Mouse (Mus musculus): ENCODE measurements around the gene 4930444G20Rik.
A peak's percentile ranks its signal among the peaks of the same experiment; 100 is the strongest.
"Not testable (repeated sequence)": the region's sequence is repeated elsewhere in the genome, so short reads cannot be mapped to it uniquely, and the experiment has no call there.

The 4930444G20Rik gene

DNA sequence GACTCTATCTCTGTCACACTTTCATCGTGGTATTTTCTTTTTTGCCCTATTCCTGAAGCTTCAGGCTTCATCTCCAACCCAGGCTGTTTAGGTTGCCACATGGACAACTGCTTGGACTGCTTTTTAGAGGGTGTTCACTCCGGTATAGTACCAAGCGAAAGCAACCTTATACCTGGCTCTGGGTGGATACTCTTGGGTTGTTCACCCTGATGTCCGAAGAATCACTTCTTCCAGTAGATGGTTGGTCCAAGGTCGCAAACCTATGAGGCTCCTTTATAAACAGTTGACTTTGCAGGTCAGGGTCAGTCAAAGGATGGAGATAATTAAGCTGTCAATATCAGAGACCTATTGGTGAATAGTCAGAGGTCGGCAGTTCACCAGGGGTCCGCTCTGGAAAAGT is at the start of gene 4930444G20Rik:
TSS of gene 4930444G20Rik (minus strand) at position 101 of the 400 bp plus-strand sequence.
- DNase-seq (ENCODE audit: low spot score): not testable (repeated sequence)

DNA sequence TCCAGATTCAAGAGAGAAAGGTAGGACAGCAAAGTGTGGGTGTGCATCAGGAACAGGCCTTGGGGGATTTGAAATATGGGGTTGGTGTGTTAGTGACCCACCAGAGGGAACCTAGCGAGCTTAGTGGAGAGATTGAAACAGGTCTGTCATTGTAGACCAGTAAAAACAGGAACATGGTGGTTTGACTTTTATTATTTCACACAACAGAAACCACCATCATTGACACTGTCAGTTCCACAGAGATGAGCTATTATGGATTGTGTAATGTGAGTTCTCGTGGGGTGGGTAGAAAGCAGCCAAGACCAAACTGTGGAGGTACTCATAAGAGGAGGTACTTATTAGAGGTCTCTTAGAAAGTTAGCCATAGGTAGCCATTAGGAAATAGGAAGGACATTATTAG is 6.7 kb upstream of the 4930444G20Rik start:
- DNase-seq (ENCODE audit: low spot score): no peak

DNA sequence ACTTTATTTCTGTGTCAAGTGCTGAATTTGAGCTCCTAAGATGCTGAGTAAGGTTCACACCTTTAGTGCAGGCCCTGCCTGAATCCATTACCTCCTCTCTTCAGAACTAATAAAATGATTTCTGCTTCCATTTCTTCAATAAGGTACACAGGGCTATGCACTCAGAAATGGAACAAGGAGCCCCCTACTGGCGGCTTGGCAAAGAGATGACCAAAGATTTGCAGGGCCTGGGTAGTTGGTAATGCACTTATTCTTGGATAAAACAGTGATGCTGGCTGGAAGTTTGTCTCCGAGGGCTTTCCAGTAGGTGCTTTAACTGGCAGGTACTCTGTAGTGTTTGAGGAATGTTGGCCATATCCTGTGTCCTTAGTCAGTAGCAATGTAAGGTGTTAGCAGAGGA is 4.9 kb upstream of the 4930444G20Rik start:
- DNase-seq (ENCODE audit: low spot score): no peak

DNA sequence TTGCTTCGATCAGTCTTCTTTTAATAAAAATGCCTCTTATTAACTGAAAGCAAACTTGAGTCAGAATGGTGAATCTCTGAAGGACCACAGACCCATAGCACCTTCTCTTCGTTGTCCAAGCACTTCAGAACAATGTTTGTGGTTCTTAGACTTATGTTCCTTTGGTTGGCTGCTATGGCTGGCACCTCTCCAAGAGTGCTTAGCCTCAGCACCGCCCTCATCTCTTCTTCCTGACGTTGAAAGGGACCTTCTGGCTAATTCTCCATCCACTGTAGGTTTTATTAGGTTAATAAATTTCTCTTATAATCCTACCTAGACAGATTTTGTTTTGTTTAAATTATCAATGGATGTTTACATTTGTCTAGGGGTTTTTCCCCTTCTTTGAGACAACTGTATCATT is 2.7 kb upstream of the 4930444G20Rik start:
- no peak for DNase-seq (ENCODE audit: low spot score)

DNA sequence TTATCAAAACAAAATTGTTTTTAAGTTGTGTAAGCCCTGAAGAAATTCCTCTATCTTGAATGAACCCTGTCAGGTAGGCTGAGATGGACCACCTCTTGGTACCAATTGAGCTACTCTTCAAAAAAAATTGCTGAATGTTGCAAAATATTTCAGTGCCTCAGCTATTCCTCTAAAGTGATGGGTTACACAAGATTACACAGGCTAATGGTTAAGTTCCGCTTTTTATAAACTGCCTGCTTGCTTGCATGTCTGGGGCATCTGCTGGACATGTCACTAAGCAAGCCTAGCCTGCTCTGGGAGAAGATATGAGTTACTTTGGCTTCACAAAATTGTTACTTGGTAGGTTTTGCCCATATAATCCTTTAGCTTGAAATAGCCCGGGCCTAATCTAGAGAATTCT is 2.3 kb upstream of the 4930444G20Rik start:
- DNase-seq (ENCODE audit: low spot score): no peak

DNA sequence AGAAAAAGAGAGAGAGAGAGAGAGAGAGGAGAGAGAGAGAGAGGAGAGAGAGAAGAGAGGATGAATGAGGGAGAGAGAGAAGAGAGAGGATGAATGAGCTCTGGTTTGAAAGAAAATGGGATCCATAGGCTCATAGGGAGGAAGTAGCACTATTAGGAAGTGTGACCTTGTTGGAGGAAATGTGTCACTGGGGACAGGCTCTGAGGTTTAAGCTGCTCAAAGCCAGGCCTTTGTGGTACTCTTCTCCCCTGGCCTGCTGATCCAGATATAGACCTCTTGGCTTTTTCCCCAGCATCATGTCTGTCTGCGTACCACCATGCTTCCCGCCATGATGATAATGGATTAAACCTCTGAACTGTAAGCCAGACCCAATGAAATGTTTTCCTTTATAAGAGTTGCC is 8.5 kb downstream of the 4930444G20Rik start:
- DNase-seq (ENCODE audit: low spot score): no peak

DNA sequence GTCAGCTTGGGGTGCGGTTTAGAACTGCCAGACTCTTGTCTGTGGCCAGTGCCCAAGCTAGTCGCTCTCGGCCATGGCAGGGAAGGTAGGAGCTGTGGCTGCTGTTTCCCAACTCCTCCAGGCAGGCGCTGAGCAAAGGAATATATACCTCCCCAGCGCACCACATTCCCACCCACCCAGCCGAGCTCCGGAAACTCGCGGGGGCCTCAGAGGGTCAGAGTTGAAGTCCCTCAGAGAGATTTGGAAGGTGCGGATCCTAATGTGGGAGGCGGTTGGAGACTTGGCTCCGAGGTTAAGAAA is 8.9 kb downstream of the 4930444G20Rik start:
- no peak for DNase-seq (ENCODE audit: low spot score)

DNA sequence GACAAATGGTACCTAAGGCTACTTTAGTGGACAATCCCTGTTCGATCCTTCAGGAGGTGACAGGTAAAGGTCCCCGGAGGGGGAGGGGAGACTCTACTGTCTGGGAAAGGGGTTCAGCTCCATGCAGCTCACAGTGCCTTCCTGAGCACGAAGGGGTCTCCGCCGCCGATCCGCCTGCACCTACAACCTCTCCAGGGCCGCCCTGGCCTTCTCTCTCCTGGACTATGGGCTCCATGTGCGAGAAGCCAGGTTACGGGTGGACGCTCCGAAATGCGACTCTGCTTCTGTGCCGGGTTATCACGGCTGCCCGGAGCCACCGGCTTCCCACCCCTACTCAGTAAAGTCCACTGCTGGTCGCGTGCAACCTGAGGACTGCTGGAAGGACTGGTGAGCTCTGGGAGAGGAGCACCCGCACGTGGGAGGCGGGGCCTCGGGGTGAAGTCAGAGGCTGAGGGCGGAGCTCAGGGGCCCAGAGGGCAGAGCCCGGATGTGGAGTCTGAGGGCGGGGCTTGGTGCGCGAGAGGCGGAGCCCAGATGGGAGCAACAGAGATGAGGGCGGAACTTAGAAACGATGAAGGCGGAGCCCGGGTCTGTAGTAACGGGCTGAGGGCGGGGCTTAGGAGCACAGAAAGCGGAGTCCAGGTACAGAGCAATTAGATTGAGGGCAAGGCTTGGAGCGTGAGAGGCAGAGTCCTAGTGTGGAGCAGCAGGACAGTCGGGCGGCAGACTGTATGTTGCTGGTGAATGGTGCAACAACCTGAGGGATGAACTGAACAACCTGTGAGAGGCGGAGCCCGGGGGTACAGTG is 9.5 kb downstream of the 4930444G20Rik start:
- DNase-seq (ENCODE audit: low spot score): peak; percentile 60

DNA sequence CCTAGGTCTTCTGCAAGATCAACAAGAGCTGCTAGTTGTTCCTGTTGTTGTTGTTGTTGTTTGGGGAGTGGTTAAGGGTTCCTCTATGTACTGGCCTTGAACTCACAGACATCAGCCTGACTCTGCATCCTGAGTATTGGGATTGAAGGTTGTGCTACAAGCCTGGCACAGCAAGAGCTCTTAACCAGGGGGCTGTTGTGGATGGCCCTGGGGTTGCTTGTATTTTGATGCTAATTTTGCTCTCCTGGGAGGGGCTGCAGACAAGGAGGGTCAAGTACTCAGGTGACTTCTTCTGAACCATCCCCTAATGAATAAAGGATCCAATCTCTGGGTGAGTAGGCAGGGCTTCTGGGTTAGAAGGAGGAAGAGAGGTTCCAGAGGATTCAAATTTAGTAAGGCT is 12.6 kb downstream of the 4930444G20Rik start:
- no peak for DNase-seq (ENCODE audit: low spot score)

DNA sequence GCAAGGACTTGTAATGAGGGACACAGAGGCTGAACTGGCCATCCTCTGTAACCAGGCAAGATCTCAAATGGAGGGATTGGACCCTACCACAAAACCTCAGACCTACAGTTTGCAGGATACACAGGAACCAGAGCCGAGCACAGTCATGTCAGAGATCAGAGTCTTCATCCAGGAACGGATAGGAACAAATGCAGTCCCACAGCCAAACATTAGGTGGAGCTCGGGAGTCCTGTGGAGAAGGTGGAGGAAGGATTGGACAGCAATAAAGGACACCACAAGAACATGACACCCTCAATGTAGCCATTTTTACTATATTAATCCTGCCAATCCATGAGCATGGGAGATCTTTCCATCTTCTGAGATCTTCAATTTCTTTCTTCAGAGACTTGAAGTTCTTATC is 31.6 kb downstream of the 4930444G20Rik start:
- DNase-seq (ENCODE audit: low spot score): not testable (repeated sequence)

DNA sequence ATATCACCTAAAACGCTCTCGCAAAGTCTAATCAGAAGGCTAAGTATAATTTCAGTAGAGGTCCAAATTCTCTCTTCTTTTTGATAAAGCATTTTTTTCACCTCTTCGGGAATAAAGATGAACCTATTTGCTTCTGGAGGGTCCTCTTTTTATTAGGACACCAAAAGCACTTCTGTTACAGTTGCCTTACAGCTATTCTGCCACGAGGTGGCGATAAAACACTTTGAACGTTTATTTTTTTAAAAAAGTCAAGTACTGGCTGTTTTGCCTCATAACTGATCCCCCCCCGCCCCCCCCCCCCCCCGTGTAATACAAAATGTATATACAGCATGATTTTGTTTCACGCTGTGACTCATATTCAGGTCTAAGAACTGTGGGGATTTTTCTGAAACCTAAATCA is 33.6 kb downstream of the 4930444G20Rik start:
- no peak for DNase-seq (ENCODE audit: low spot score)

DNA sequence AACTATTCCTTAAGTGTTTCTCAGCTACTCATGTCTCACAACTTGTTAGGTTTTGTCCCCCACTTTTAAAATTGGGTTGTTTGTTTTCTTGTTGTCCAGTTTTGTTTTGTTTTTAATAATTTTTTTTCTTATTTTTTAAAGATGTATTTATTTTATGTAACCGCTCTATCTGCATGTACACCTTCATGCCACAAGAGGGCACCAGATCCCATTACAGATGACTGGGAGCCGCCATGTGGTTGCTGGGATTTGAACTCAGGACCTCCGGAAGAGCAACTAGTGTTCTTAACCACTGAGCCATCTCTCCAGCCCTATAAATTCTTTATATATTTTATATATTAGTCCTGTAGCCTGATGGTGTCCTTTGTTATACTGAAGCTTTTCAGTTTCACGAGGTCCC is 49.3 kb downstream of the 4930444G20Rik start:
- no peak for DNase-seq (ENCODE audit: low spot score)

DNA sequence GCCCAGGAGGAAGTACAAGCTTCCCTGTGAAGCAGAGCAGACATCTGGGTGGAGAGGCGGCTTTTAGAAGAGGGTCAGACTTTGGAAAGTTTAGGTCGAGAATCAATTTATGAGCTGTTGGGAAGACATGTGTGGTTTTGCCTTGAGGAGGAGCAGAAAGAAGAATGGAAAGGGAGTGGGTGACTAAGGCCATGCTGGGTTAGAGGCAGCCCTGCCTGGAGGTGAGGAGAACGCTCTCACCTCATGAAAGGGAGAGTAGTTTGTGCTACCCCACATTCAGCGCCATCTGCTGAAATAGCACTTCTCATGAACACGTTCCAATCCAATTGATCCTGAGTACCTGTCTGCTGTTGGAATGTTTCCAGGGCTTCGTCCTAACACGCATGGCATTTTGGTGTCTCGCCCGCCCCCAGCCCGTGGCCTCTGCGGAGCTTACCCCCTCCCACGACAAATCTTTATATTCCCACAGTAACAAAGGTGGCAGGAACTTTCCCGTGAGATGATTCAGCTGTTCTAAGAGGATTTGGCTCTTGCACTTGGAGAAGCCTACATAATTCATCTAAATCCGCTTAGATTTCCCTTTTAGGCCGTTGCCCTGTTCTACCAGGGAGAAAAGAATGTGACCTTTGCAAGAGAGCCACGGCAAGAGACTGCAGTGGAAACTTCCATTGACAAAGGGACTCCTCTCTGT is 50.3 kb downstream of the 4930444G20Rik start:
- no peak for DNase-seq (ENCODE audit: low spot score)
